Mouse (Mus musculus) lung, postnatal 0 days (tissue): ENCODE results near the gene Asic5.

ENCODE experiments used
- CTCF ChIP-seq: IDR thresholded peaks from 2 replicates; pipeline ENCODE4 v1.5.1; 2016; ENCODE audit warnings: antibody characterized with exemption, mild to moderate bottlenecking
- EP300 ChIP-seq: IDR thresholded peaks from 2 replicates; pipeline ENCODE4 v1.6.1; 2016; ENCODE audit warnings: antibody characterized with exemption, mild to moderate bottlenecking, control low read depth

DNA sequence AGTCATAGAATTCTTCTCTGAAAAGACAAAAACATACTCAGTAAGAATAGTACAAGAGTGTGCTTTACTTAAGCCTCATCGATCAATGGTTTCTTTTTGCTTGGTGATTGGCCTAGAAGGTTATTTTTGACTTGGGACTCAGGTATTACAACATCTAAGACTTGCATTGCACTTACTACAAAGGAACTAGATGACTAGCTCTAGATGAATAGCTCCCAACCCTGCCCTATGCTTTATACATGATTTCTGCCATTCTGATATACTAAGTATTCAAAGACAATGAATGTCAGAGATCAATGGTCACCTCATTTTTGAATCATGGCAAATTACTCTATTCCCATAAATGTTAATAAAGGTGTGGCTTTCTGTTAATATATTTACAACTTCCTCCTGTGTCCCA is 24.9 kb downstream of the Asic5 start:
- TF ChIP-seq EP300 (no peak), CTCF (no peak)
